Mouse (Mus musculus): ENCODE measurements at regions not wholly inside any gene's neighbourhood (a gene's known extent, or its start where the extent isn't known, plus 50 kb on each side); places are given as distances from the start of the nearest gene placed in this dataset.

DNA sequence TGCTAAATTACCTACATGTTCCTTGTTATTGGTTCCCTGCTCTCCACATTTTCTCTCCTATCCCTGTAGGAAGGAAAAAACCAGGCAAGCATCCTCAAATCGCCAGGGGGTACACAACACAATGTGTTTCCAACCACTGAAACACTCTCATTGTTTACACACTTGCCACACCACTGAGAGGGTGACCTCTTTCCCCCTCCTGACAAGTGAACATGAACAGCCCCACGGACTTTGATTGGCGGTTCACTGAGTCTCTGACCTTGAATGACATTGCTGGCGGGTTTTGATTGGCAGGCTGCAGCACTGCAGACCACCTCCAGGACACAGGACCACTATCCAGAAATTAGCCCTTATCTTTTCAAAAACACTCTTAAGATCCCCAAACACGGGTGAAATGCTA is 211.7 kb upstream of the Onecut1 start:
- no peak for DNase-seq (ENCODE audit: low read depth, low spot score)

DNA sequence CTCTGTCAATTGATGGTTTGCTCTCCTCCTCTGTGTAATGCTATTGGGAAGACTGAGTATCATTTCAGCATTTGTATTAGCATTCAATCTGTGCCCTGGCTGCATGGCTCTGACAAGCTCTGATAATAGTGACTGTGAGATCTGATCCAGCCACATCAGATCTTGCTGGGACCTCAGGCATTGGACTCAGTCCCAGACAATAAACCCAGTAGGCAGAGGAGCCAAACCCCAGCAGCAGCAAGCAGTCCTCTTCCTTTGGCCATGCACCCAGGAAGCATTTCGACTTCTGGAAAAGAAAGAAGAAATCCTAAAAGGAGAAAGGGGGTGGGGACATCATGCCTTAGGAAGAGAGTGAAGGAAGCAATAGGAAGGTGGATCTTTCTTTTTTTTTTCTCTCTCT is 205.8 kb upstream of the Onecut1 start:
- DNase-seq (ENCODE audit: low read depth, low spot score) = no peak

DNA sequence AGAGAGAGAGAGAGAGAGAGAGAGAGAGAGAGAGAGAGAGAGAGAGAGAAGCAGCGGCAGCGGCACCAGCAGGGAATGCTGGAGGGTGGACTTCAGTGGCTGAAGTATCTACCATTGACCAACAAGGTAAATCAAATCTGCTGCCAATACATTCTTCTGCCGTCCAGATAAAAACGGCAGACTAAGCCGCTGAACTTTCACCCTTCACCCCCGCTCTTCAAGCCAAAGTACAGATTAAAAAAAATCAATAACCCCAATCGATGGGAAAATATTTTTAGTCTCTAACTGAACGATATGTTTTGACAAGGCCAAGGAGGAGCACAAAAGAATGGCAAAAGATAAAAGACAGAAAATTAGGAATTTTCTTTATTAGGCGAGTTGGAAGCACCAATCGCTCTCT is 205.3 kb upstream of the Onecut1 start:
- DNase-seq (ENCODE audit: low read depth, low spot score) = no peak

DNA sequence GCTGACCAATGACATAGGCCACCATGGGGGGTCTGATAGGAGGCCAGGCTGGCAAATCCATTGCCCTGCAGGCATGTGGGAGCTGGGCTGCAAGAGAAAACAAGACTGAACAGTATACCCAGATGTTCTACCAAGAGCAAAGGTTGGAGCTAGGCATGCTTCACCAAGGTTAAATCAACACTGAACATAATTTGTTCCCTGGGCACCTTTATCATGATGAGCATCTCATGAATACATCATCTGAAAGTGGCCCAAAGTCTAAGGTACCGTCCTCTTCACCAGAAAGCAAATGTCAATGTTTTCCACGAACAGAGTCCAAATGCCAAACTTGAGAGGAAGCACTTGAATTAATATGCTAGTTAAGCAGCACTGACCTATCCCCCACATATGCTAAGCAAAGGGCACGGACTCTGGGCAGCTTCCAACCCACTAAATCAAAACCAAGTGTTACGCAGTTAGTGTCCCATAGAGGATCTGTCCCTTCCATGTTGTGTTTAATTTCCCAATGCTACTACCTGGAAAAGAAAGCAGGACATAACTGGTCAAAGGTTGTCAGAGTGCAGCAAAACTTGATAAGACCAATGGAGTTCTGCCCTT is 190.3 kb upstream of the Onecut1 start:
- DNase-seq (ENCODE audit: low read depth, low spot score) = no peak

DNA sequence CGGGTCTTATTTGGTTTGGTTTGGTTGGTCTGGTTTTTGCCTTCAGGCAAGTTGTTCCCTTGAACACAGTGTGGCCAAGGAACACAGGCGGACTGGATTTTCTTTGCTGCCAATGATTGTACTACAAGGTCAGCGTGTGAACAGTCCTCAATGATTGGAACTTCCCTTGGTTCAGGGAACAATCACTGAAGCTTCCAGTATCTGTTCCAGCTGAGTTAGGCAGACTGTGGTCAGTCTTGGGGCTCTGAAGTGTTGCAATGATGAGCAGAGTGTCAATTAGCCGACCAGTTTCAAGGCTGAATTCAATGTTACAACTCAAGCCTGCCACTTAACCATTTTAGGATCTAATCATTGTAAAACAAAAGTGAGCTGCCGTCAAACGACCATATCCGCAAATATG is 189.5 kb upstream of the Onecut1 start:
- DNase-seq (ENCODE audit: low read depth, low spot score) = no peak

DNA sequence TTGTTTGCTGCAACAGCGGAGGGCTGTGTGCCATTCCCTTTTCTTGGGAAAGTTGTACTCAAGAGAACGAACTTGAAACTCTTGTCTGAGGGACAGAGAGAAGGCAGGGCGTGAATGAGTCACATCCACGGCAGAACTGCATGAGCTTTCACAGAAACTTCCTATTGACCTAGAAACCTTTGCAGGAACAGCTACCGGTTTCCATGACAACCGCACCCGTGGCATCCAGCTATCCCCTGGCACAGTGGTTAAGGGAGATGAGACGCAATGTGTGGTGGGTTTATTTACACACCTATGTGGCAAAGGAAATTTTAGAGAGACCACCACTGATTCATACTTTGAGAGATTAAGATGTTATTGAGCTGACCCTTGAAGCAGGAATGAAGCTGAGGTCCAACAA is 163.5 kb upstream of the Onecut1 start:
- DNase-seq (ENCODE audit: low read depth, low spot score) = no peak

DNA sequence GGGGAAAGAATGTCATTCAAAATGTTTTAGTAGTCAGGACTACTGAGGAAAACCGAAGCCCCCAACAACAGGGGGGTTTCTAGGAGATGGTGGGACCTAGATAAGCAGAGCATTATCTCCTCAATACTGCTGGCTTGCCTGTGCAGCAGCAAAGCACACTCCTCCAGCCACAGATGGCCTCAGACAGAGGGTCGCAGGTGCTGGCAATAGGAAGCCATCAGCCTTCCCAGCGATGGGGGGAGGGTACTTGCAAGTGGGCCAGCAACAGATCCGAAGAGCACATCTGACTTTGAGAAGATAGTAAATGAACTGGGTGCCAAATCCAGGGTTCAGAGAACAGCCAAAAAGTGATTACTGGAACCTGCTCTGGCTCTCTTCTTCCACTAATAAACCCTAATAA is 156.0 kb upstream of the Onecut1 start:
- no peak for DNase-seq (ENCODE audit: low read depth, low spot score)

DNA sequence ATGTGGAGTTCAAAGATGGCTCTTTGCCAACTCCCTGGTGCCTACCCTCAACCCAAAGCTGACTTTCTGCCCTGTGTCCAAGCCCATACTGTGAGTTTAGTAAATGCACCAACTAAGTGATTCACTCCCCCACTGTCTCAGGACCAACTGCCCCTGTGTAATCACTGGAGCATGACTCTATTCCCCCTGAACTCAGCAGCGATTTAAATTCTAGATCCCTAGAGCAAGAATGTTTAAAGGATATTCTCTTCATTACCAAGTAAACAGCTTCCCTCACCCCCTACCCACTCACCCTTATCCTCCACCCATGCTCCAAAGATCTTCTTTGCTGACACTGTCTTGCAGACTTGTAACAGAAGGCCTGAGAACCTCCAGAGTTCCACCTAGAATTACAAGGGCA is 154.1 kb upstream of the Onecut1 start:
- DNase-seq (ENCODE audit: low read depth, low spot score) = no peak

DNA sequence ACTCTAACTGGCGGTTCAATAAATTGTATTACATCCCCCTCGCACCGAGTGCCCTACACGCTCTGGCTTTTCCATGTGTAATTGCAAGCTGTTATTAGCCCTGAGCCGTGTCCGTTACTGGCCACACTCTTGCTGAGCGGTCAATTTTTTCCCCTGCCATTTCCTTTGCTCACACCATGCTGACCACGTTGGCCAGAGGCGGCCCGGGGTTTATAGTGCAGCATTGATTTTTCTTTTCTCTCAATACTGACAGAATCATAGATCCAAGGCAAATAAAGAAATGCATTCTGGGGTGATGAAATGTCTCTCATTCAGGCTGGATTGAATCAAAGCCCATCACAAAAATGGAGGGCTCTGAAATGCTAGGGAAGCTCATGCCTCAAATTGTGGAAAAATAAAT is 150.0 kb upstream of the Onecut1 start:
- DNase-seq (ENCODE audit: low read depth, low spot score) = no peak

DNA sequence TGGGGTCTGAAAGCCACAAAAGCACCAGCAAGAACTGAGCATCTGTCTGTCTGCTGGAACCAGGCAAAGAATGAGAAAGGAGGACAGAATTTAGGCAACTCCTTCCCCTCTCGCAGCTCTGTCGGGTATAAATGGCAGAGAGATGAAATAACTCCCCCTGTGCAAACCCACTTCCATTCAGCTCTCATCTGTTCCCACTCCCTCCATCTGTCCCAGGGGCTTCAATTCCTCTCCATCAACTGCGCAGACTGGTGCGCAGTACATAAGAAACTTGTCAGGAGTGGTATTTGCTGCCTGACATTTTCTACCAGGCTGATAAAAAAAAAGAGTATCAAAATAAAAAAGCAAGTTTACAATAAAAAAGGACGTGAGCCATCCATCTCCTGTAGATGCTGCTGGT is 129.3 kb upstream of the Onecut1 start:
- no peak for DNase-seq (ENCODE audit: low read depth, low spot score)

DNA sequence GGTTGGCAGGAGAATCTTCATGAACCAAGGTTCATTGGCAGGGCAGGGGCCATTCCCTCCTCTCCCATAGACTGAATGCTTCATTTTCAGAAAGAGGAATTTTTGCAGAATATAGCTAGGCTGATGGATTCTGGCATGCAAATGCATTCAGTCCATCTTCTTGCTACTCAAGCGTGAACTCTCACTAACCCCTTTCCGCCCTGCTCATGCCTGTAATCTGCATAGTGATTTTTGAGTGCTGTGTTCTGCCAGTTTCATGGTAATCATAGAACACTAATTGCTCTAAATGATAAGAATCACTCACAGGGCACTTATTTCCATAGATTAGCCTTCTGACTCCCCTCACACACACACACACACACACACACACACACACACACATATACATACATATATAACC is 119.8 kb upstream of the Onecut1 start:
- DNase-seq (ENCODE audit: low read depth, low spot score) = no peak

DNA sequence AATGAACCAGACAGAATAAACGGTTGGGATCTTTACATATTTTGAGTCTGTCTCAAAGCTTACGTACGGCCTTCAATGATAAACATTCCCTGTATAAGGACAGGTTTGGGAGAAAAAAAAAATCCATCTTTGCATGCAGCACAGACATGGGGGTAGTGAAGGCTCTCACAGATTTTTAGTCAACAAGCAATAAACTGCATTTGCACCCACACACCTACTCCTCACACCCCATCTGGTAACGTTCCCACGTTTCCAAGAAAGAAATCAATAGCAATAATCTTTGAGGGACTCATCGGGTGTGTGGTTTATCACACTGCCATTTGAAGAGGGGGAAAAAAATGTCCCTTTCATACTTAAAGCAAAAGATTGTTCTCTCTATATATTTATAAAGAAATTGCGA is 113.8 kb upstream of the Onecut1 start:
- no peak for DNase-seq (ENCODE audit: low read depth, low spot score)

DNA sequence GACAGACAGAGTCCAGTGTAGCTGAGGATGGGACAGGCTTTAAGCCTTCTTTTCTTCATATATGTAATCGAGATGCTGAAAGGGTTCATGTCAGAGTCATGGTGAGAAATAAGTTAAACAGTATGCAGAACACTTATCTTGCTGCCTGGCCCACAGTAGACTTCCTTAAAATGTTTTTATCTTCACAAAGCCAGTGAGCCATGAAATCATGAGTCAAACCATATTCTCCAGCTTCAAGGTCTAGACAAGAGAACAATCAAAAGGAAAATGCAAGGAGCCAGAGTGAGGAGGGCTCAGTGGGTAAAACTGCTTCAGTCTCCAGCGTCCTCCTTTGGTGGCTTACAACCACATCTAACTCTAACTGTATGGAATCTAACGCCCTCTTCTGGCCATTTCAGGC is 103.7 kb upstream of the Onecut1 start:
- DNase-seq (ENCODE audit: low read depth, low spot score) = peak; percentile 9

DNA sequence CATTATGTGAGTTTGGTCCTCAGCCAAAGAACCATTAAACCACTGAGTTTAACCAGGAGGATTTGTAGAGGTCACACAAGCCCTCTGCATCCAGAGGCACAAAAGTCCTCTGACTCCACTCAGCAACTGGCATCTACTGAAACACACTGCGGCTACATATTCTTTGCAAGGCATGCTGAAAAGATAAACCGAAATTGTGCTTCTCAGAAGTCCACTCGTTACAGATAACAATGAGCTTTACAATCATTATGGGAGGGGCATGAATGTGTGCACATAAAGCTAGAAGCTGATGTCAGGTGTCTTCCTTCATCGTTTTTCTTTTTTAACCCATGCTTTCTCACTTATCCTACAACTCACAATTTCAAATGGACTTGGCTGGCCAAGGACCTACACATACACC is 102.8 kb upstream of the Onecut1 start:
- DNase-seq (ENCODE audit: low read depth, low spot score) = no peak

DNA sequence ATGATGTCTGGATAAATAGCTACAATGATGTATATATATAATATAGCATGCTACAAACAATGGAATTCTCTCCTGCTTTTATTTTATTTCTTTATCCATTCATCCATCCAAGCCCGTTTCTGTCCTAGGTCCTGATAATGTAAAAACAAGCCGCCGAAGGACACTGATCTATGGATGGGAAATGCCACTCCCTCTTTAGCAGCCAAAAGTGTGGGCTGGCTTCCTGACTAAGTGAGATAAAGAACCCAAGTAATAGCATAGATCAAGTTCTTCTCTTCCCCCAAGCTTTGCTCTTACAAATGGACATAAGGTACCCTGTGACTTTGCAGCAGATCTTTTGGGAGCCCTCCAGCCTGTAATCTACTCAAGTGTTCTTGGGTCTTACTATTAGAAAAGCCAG is 81.3 kb upstream of the Onecut1 start:
- DNase-seq (ENCODE audit: low read depth, low spot score) = no peak

DNA sequence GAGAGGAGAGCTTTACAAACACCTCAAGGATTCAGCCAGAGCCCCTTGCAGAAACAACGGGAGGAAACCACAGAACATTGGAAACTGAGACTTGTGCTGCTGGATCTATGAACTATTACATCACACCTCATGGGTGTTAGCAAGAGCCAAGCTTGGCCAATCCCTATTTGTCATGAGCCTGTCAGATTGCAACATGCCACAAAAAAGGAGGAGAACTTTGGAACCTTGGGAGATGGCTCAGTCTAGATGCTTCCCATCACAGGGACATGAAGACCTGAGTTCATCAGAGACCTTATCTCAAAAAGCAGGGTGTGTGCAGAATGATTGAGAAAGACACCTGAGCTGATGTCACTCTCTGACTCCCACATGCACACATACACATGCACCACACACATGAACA is 68.3 kb upstream of the Onecut1 start:
- DNase-seq (ENCODE audit: low read depth, low spot score) = no peak

DNA sequence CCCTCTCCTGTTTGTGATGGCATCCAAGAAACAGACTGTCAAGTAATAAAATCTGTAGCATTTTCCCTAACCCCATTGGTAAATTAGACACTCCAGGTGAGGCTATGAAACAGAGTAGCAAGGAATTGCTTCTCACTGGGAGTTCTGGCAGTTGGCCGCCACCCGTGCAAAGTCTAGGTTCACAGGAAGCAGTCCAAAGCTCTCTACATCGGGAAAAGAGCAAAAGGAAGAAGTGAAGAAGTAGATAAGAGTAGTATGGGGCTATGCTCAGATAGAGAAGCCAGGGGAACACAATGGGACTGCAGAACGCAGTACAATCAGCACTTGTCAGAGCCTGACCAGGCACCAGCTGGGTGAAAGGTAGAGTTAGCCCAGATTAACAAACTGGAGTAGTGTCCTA is 65.7 kb upstream of the Onecut1 start:
- no peak for DNase-seq (ENCODE audit: low read depth, low spot score)

DNA sequence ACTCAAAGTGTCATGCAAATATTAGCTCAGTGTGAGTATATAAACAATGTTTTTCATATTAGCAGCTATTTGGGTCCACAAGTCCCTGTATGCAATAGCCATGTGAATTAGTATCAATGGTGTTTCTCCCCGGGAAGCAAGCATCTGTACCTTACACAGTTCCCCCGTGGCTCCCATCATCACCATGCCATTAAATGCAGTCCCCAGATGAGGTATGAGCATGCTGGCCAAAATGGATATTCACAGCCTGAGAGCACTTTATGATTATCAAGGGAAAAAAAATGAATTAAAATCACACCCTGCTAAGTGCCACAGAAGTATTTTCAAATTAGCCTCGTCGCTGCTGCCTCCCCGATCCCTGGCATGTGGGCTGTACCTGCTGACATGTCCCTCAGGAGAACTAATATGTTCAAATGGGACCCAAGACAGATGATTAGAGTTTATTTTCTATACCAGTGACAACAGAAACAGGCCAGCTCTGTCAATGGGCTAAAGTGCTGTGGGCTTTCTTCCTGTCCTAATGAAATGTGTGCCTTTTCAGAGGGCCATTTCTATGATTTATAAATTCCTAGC is 64.4 kb upstream of the Onecut1 start:
- DNase-seq (ENCODE audit: low read depth, low spot score) = no peak

DNA sequence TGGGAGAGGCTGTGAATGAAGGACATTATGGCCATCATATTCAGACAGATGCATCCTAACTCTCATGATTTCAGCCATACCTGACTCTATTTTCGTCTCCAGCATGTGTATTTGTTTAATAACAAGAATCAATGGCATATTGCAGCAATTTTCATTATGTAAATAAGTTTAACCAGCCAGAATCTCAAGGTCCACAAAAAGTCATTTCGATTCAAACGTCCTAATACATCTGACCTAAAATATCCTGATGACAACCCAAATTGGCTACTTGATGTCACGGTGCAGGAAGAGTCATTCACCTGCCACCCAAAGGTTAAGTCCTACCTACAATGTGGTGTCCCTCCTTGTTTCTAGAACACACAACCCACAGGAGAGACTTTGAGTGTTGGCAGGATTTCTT is 60.6 kb upstream of the Onecut1 start:
- no peak for DNase-seq (ENCODE audit: low read depth, low spot score)

DNA sequence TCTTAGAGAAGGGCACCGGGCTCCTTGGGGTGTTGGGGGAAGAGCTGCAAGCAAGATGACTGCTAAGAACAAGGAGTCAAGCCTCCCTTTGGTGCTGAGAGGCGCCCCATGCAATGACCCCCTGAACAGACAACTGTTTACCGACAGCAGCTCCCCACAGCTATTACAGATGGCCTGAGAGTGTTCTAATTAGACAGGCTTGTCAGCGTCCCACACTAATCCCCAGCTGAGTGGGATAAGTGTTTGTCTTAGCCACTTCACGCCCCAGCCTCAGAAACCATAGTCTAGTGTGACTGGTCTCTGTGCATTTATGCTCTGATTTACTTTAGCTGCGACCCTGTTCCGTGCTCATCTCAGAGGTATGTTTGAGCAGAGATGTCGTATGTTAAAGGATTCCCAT is 50.3 kb upstream of the Onecut1 start:
- DNase-seq (ENCODE audit: low read depth, low spot score) = no peak

All from ZHBTc4 (cell line).